Mouse (Mus musculus): ENCODE measurements around the gene Vmn1r210.
"Not testable (repeated sequence)": the region's sequence is repeated elsewhere in the genome, so short reads cannot be mapped to it uniquely, and the experiment has no call there.

The Vmn1r210 gene

DNA sequence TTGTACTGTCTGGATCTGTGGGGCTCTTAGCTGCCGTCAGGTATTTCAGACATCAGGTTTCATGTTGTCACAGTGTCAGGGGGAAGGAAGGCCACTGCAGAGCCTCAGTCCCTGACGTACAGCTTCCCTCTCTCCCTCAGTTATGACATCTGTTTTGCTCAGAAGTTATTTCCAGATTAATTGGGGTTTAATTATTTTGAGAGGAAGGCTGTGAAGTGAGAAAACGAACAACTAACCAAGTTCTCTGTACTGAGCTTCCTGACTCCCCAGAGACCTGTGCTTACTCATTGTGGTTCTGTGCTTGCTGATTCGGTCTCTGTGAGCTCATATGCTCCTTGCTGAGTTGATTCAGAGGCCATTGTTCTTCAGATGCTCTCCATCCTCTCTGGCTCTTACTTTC is at the start of gene Vmn1r210:
Gene Vmn1r210 (minus strand): TSS at position 101 of the 400 bp plus-strand sequence.
- DNase-seq = no peak

DNA sequence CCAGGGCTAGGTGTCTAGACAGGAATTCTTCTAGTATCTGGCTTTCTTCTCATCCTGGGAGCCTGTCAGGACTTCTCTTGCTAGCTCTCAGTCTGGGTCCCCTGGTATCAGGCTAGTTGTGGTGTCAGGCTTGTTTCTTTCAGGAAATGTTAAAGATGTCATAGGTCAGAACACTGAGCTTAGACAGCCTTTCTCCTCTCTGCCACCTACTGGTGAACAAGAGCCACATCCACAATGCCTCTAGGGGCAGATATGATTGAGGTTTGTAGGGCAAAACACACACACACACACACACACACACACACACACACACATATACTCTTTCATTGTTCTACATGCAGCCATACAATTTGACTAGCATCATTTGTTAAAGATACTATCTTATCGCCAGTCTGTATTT is 48.1 kb upstream of the Vmn1r210 start:
- no peak for DNase-seq

DNA sequence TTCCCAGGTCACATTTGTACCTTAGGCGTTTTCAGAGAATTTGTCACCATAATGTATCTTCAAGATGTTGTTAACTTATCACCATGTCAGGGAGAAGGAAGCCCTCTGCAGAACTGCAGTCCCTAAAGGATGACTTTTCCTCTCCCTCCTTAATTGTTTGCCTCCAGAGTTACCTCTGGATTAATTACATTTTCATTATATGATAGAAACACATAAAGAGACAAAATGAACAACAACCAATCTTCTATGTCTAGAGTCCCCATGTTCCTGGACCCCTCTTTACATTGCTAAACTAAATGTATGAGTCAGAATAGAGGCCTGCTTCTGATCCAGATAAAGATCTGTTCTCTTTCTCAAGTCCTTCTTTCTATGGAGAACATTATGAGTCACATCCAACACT is 26.3 kb upstream of the Vmn1r210 start, which contains the start of gene Vmn1r211:
Gene Vmn1r211 (minus strand): TSS at position 101 of the 400 bp plus-strand sequence.
- DNase-seq = no peak

DNA sequence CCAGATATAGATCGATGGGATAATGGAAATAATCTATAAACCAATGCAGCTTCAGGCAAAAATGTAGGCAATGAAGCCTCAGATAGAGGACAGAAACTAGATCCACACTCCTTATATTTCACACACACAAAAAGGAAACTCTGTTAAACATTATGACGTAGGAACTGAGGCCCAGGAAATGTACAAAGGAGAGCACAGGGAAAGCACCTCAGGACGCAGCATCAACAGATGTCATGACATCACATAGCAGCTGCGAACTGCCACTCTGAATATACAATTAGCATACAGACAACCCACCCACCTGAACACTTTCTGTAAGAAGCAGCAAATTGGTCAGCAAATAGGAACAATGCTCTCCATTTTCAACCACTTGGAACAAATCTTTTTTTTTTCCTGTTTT is 23.6 kb upstream of the Vmn1r210 start:
- DNase-seq = no peak

DNA sequence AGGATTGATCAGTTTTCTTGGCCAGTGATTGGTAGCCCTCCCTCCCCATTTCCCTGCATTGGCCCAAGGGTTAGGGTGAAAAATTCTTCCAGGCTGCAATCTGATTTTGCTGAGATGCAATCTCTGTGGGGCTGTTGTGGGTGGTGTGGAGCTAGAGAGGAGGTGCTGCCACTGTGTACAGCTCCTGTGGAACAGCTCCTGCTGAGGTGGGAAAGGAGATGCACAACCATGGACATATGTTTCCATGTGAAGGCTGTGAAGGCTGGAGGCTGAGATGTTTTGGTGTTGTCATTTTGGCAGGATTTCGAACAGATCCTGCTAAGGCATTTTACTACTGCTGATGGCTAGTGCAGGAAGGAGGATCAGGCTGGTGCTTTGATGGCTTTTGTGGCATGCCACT is 15.7 kb upstream of the Vmn1r210 start:
- no peak for DNase-seq

DNA sequence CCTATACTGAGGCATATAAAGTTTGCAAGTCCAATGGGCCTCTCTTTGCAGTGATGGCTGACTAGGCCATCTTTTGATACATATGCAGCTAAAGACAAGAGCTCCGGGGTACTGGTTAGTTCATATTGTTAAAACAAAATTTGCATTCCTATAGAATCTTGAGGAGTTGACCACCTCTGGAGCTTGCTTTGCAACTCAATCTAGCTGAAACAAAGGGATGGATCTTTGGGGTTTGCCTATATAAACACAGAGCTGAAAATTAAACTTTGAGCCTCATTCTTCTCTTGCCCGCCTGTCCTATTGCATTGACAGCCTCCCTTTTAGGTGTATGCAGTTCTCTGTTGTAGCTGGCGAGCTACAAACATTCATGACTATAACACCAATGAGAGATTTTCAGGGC is 13.2 kb upstream of the Vmn1r210 start:
- not testable (repeated sequence) for DNase-seq

DNA sequence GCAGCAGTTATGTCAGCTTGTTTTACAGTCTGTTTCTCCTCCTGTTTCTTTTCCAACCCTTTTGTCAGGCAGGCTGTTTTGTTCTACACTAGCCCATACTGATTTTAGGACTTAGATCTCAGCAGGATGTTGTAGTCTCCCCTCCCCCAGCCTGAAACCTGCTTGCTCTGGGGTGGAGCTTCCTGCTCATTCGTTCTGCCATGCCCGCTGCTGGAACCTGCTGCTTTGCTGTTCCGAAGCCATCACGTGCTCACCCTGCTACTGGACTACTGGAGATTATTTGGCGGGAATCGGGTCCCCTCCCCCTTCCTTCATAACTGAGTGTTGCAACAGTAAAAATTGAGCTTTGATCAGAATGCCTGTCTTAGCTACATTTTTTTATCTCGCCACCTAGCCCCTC is 1.8 kb downstream of the Vmn1r210 start:
- peak; percentile 0 to 3 for DNase-seq

DNA sequence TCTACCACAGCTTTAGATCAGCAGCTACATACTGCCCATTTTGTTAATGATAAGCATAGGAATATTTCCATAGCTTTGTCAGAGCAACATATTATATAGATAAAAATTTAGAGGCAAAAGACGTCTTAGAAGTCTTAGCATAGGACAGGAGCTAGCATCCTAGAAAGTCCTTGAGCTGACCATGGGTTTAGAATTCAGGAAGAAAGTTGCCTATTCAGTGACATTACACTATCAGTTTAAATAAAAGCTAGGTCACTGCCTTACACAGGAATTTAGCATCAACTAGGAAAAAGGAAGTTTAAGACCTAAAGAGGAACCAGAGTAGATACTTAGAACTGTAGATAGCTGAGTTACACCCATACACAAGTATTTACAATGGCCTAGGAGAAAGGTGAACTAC is 9.5 kb downstream of the Vmn1r210 start:
- not testable (repeated sequence) for DNase-seq

DNA sequence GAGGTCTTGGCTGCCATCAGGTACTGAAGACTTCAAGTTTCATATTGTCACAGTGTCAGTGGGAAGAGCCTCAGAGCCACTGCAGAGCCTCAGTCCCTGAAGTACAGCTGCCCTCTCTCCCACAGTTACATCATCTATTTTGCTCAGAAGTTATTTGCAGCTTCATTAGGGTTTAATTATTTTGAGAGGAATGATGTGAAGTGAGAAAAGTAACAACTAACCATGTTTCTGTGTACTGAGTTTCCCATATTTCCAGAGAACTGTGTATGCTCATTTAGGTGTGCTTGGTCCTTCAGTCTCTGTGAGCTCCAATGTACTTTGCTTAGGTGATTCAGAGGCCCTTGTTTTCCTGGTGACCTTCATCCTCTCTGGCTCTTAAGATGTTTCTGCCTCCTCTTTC is 21.6 kb downstream of the Vmn1r210 start, which contains the start of gene Vmn1r209:
Gene Vmn1r209 (minus strand): TSS at position 101 of the 400 bp plus-strand sequence.
- DNase-seq = not testable (repeated sequence)

DNA sequence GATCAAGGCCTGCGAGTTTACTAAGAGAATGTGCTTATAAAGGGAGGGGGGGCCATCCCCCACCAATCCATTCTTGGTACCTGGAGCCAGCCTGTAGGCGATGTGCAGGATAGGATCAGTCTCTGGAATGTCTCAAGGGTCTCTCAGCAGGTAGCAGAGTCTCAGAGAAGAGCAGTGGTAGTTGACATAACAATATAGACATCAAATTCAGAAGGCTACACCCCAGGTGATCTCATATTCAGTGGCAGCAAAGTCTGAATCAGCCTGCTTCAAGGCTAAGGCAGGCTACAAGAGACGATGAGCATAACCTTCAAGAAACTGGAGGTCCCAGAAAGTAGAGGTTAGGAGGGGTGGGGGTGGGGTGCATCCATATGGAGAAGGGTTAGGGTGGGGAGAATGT is 43.1 kb downstream of the Vmn1r210 start:
- DNase-seq = not testable (repeated sequence)

DNA sequence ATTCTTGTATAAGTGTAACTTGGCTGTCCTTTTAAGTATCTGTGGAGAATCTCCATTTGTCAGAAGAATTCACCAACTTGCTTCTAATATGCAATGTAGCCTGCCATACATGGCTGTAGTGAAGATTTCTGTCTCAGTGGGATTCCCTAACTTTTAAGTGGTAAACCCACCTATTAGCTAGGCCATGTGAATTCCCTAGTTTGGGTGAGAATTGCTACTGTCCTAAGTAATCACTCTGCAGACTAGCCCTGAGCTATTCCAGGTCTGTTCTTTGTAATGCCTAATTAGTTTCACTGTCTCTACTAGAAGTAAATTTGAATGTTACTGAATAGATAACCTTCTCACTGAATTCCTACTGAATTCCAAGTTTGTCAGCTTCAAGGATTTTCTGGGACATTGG is 47.0 kb downstream of the Vmn1r210 start:
- not testable (repeated sequence) for DNase-seq

DNA sequence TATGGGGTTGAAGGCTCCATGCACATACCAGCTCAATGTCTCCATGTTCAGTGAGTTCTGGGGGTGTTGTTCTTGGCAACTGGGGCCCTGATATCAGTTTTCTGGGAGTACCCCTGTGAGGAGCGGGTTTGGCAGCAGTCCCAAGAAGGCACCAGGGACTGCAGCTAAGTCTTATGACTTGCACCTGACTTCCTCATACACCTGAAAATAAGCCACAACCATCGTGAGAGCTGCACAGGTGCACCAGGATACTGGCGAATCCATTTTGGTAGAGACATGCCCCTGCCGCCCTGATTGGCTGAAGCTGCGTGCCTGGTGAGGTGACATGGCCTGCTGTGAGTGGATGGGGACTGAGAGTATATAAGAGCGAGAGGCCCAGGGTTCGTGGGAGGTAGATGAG is 53.8 kb downstream of the Vmn1r210 start, which contains the start of gene Vmn1r208:
Gene Vmn1r208 (minus strand): TSS at position 101 of the 400 bp plus-strand sequence.
- DNase-seq = not testable (repeated sequence)

All from cerebellum, postnatal 10 days (tissue).